Mouse (Mus musculus) ES-Bruce4 (cell line): ENCODE results near the gene Grip1. TPM values are rescaled to one million over a fixed set of nuclear protein-coding genes. Genes with fewer than 3 reads are reported as not detected.

Source experiments
- H3K27ac ChIP-seq: 2 replicates; pipeline ENCODE4 v1.5.1; 2012; ENCODE audit warnings: low read length, inconsistent platforms; ENCODE audit not compliant: insufficient read depth
- H3K27me3 ChIP-seq: 2 replicates; pipeline ENCODE4 v1.6.1; 2012; ENCODE audit warnings: mild to moderate bottlenecking, low read length, inconsistent platforms; ENCODE audit not compliant: control insufficient read depth, poor library complexity, insufficient read depth, severe bottlenecking
- H3K36me3 ChIP-seq: 2 replicates; pipeline ENCODE4 v1.6.1; 2012; ENCODE audit warnings: inconsistent platforms, mild to moderate bottlenecking, low read length, moderate library complexity; ENCODE audit not compliant: control insufficient read depth, poor library complexity, insufficient read depth, severe bottlenecking
- H3K4me1 ChIP-seq: one replicate; pipeline ENCODE4 v1.8.1; 2011; ENCODE audit warnings: low read length; ENCODE audit not compliant: control insufficient read depth, insufficient read depth
- H3K4me3 ChIP-seq: 2 replicates; pipeline ENCODE4 v1.5.1; 2011; ENCODE audit warnings: low read depth, mild to moderate bottlenecking, low read length
- H3K9ac ChIP-seq: 2 replicates; pipeline ENCODE4 v1.6.1; 2012; ENCODE audit warnings: low read depth, mild to moderate bottlenecking, inconsistent platforms; ENCODE audit not compliant: poor library complexity, severe bottlenecking
- H3K9me3 ChIP-seq: replicated peaks from 2 replicates; pipeline ENCODE4 v1.6.1; 2012; ENCODE audit warnings: mild to moderate bottlenecking, low read length, inconsistent platforms; ENCODE audit not compliant: control insufficient read depth, poor library complexity, insufficient read depth, severe bottlenecking
- CTCF ChIP-seq: IDR thresholded peaks from one replicate; pipeline ENCODE4 v1.8.1; 2011; ENCODE audit warnings: low read depth, low read length
- EP300 ChIP-seq: IDR thresholded peaks from 2 replicates; pipeline ENCODE4 v1.6.1; 2011; ENCODE audit warnings: low read depth, low read length; ENCODE audit not compliant: insufficient read depth
- POLR2A ChIP-seq: IDR thresholded peaks from one replicate; pipeline ENCODE4 v1.8.1; 2011; ENCODE audit warnings: low read length; ENCODE audit not compliant: insufficient read depth
- polyA plus RNA-seq: library from polyadenylated mRNA; stranded (reverse); fragments of >200 nt; gene quantifications from 2 replicates; pipeline ENCODE4 v1.2.4, GENCODE M21; 2011; ENCODE audit warnings: low read depth; ENCODE audit not compliant: missing spikeins, insufficient read depth, insufficient read length

Gene Grip1
- polyA plus RNA-seq, 1 experiment: 10.3 TPM

- H3K27ac ChIP-seq: no peak overlapping the region
- H3K4me1 ChIP-seq: no peaks in the 10 kb centered on the region
- no peaks in the 10 kb centered on the region for H3K27me3 ChIP-seq
- H3K4me3 ChIP-seq: no peak overlapping the region
- H3K36me3 ChIP-seq: no peaks in the 10 kb centered on the region
- H3K9me3 ChIP-seq: no peaks in the 10 kb centered on the region
- TF ChIP-seq POLR2A: no peak
- TF ChIP-seq CTCF: no peak
- no peak for TF ChIP-seq EP300
- no peak overlapping the region for H3K9ac ChIP-seq
Observed at GRCm38 (mm10) chr10:119421418-119421817, 32.2 kb upstream of the Grip1 start.

GRCm38 (mm10) chr10:119423821-119424534 lies 29.7 kb upstream of the Grip1 start:
- no peak overlapping the region for H3K9ac ChIP-seq
- H3K27ac ChIP-seq: no peak overlapping the region
- no peak overlapping the region for H3K4me3 ChIP-seq
- H3K4me1 ChIP-seq: no peaks in the 10 kb centered on the region
- TF ChIP-seq EP300 (no peak), POLR2A (no peak), CTCF (no peak)
- no peaks in the 10 kb centered on the region for H3K27me3 ChIP-seq
- H3K36me3 ChIP-seq: no peaks in the 10 kb centered on the region
- H3K9me3 ChIP-seq: no peaks in the 10 kb centered on the region

- H3K4me1 ChIP-seq: no peaks in the 10 kb centered on the region
- H3K4me3 ChIP-seq: no peak overlapping the region
- H3K9ac ChIP-seq: no peak overlapping the region
- TF ChIP-seq POLR2A (no peak), EP300 (no peak), CTCF (no peak)
- no peaks in the 10 kb centered on the region for H3K36me3 ChIP-seq
- no peak overlapping the region for H3K27ac ChIP-seq
- no peaks in the 10 kb centered on the region for H3K9me3 ChIP-seq
- H3K27me3 ChIP-seq: no peaks in the 10 kb centered on the region
Observed at GRCm38 (mm10) chr10:119427653-119428052, 26.0 kb upstream of the Grip1 start.

GRCm38 (mm10) chr10:119428106-119428505 lies 25.5 kb upstream of the Grip1 start:
- TF ChIP-seq EP300: no peak
- no peak for TF ChIP-seq POLR2A
- no peak for TF ChIP-seq CTCF
- H3K27ac ChIP-seq: no peak overlapping the region
- no peaks in the 10 kb centered on the region for H3K4me1 ChIP-seq
- no peak overlapping the region for H3K9ac ChIP-seq
- H3K36me3 ChIP-seq: no peaks in the 10 kb centered on the region
- H3K9me3 ChIP-seq: no peaks in the 10 kb centered on the region
- no peak overlapping the region for H3K4me3 ChIP-seq
- no peaks in the 10 kb centered on the region for H3K27me3 ChIP-seq

- Histone ChIP-seq H3K27me3 (no peaks in the 10 kb centered on the region), H3K36me3 (no peaks in the 10 kb centered on the region), H3K27ac (no peak overlapping the region), H3K4me3 (no peak overlapping the region), H3K9ac (no peak overlapping the region), H3K4me1 (no peaks in the 10 kb centered on the region), H3K9me3 (no peaks in the 10 kb centered on the region)
- TF ChIP-seq POLR2A: no peak
- no peak for TF ChIP-seq EP300
- TF ChIP-seq CTCF: no peak
Observed at GRCm38 (mm10) chr10:119430240-119430639, 23.4 kb upstream of the Grip1 start.

GRCm38 (mm10) chr10:119431801-119432200 lies 21.8 kb upstream of the Grip1 start:
- no peaks in the 10 kb centered on the region for H3K36me3 ChIP-seq

More at GRCm38 (mm10) chr10:119431801-119432200, 21.8 kb upstream of the Grip1 start:
- no peak overlapping the region for H3K27ac ChIP-seq
- no peak for TF ChIP-seq EP300
- no peak for TF ChIP-seq POLR2A
- TF ChIP-seq CTCF: no peak
- H3K9ac ChIP-seq: no peak overlapping the region
- no peak overlapping the region for H3K4me3 ChIP-seq
- H3K4me1 ChIP-seq: no peaks in the 10 kb centered on the region
- no peaks in the 10 kb centered on the region for H3K27me3 ChIP-seq
- no peaks in the 10 kb centered on the region for H3K9me3 ChIP-seq
